Mouse (Mus musculus) adrenal gland, postnatal 10 days (tissue): Measurements from ENCODE around the gene Plac9a. TPM values are rescaled to one million over a fixed set of nuclear protein-coding genes. Genes with fewer than 3 reads are reported as not detected.
"Not testable (repeated sequence)": the region's sequence is repeated elsewhere in the genome, so short reads cannot be mapped to it uniquely, and the experiment has no call there.

Experiments used
- DNase-seq: peaks from one replicate; pipeline ENCODE4 v3.0.0; 2021; ENCODE audit warnings: mixed read lengths
- total RNA-seq, 2 experiments: library from RNA; stranded (reverse); gene quantifications; 2 replicates each; pipeline ENCODE4 v1.2.3; 2021

The Plac9a gene
- total RNA-seq, 2 experiments from 2014 or later = 2.6 to 5.2 TPM

DNA sequence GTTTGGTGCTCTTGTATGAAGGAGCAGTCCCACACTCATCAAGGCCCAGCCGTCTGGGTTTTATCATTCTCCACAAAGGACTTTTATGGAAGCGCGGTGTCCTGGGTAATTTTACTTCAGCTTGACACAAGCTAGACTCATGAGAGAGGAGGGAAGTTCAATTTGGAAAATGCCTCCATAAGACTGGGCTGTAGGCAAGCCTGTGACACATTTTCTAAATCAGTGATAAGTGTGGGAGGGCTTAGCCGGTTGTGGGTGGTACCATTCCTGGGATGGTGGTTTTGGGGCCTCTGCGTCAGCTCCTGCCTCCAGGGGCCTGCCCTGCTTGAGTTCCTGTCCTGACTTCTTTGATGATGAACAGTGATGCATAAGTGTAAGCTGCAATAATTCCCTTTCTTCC is 37.6 kb downstream of the Plac9a start:
- DNase-seq = no peak

DNA sequence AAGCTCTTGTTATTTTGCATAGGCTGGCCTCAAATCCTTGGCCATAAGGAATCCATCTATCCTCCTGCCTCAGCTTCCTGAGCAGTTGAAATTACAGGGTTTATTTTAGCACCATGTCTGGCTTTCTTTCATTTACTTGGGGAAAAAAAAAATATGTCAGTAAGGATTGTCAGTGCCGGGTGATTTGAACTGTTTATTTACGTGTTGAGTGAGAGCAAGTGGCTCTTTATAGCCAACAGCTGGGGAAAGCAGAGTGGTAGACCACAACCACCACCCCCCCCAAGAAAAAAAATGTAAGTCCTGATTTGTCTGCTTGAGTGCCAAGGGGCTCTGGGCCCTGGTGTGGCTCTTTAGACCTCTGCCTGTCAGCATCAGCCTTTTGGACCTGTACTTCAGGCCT is 39.2 kb downstream of the Plac9a start:
- no peak for DNase-seq

DNA sequence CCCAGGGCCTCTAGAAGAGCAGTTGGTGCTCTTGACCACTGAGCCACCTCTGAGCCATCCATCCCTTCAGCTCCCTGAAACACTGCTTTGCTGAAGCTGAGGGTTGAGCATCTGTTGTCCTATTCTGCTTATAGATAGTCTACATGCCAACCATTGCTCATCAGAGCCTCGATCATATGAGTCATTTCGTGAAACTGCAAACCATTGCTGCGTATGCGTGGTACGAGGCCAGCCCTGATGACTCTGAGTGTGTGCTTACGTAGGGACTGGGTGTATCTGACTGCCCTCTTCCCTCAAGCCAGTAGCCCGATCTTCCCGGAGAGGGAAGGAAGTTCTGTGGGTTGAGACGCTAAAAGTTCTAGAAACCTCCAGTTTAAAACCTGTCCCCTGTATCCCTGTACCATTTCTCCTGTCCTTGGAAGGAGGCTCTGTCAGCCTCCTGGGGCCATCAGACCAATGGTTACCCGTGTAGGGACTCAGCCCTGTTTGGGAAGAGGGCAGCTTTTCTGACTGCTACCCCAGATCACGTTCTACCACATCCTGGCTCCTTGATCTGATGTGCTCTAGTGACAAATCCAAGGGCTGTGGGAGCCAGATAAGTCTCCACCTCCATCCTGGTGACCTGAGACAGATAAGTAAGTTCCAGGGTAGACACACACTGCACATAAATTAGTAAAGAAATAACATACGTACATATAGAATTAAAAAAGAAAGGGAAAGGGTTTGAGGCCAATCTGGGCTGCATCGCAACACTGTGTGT is 40.9 kb downstream of the Plac9a start:
- no peak for DNase-seq

DNA sequence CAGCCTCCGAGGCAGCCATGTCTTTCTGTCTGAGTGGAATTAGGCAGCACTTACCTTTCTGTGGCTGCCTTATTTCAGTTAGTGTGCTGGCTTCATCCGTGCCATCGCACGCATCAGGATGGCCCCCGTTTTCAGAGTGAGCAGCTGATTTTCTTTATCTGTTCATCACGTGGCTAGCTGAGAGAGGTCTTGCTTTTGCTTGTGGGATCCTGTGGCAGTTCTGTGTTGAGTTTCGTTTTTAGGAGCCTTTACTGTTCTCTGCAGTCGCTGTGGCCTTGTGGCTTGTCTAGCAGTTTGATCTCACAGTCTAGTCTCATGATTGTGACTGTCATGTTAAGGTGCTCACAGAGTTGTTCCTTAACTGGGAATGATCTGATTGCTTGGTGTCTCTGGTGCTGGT is 45.0 kb downstream of the Plac9a start:
- DNase-seq = no peak

DNA sequence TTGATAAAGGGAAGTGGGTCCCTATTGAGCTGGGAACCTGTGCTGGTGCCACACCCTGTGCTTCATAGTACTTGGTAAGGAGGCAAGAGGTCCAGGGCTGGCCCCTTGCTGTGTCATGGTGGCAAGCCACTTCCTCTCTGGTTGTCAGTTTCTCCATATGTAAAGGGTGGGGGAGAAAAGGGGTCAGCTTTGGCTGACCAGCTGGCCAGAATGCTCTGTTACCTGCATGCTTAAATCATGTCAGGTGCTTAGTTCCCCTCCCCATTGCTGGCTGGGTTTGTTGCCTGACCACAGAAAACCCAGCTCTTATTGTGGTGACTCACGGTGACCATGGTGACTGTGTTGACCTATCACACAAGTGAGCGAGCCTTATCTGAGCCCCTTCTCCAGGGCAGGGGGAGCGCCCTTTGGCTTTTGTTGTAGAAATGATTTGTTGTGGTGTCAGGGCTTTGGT is 45.7 kb downstream of the Plac9a start:
- DNase-seq = no peak

DNA sequence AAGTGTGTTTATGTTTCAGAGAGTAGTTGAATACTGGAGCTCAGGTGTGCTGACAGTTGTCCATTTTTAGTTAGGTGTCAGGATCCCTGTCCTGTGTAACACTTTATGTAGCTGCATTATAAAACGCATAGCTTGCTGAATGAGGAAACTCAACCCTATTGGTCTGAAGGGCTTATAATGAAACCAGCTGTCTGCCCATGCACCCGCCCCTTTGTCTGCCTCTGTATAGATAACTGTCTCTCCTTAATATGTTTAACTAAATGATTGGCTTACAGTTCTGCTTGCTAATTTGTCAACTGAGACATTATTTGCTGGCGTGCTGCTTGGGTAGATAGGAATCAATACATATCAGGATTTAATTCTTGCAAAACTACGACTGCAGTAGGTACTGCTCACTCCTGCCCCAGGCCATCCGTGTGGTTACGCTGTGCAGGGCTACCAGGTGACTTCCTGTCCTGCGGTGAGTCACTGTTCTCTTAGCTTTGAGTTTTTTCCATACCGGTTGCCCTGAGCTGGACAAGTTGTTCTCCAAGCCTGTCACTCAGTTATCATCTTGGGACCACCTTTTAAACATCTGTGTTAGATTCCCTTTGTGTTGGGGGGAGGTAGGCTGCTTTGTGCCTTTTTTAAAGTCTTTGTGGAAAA is 47.5 kb downstream of the Plac9a start:
- DNase-seq = no peak

DNA sequence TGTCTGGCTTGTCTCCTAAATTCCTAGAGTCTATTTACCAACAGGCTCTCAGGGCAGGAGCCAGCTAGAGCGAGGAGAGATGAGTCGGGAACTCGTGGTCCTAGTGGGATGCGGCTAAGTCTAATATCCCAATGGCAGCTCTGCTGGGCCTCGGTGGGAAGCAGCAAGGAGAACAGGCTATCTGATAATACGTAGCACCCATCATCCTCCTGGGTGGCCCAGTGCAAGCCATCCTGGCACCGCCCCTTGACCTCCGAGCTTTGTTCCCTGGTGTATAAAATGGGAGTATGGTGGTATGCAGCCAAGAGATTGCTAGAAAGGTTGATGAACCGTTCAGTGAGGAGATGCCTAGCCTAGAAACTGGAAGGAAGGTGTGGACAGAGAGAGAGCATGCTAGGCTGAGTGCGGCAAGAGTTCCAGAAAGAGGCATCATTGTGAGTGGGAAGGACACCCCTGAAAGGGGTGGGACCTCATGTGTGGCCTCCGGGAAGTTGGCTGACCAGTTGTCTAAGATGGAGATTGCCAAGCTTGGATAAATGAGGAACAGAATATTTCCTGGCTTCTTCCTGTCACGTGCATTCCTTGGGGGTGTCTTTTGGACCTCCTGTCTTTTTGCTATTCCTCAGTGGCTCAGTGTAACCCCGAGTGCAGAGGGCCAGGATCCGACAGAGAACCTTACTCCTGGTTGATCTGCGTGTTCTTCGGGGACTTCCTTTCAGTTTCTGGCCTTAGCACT is 49.0 kb downstream of the Plac9a start:
- DNase-seq = no peak

DNA sequence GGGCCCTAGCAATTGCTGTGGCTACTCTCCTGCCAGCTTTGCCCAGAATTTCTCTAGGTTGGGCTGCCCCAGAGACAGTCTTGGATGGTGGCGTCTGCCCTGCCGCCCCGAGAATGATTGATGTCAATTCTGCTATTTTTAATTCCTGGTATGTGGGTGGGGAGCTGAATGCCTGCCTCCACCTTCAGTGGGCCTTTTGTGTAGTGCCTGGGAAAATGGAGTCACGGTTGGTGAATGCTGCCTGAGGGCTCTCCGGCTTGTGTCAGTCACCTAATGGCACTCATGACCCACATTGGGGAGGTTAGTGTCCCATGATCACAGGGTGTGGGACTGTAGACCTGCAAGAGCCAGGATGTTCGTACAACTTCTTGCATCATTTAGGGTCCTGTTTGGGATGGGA is 49.6 kb downstream of the Plac9a start:
- no peak for DNase-seq

DNA sequence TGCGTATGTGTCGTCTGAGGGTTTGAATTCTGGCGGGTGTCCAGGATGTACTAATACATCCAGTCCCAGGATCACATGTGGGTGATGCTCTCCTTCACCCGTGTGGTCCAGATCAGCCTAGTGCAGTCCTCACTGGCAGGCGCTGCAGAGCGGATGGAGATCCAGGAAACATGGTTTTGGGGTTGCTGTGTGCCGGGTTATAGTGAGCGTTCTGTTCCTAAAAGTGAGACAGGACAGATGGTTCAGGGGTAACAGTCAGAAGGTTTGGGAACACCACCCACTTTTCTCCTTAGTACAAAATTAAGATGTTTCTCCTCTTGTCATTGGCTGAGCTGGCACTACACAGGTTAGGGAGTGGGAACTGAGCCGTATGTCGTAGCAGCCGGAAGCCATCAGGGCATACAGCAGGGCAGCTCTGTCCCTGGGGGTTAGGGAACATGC is 50.8 kb downstream of the Plac9a start:
- no peak for DNase-seq

DNA sequence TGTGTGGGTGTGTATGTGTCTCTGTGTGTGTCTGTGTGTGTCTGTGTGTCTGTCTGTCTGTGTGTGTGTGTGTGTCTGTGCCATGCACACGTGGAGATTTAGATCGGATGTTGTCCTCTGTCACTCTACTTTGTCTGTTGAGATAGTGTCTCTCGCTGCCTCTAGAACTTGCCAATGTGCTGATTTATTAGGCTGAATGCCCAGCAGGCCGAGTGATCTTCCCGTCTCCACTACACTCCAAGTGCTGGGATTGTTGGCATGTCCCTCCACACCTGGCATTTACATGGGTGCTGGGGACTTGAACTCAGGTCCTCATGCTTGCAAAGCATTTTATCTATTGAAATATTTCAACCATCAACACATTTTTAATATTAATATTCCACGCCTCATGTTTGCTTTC is 51.7 kb downstream of the Plac9a start:
- no peak for DNase-seq

DNA sequence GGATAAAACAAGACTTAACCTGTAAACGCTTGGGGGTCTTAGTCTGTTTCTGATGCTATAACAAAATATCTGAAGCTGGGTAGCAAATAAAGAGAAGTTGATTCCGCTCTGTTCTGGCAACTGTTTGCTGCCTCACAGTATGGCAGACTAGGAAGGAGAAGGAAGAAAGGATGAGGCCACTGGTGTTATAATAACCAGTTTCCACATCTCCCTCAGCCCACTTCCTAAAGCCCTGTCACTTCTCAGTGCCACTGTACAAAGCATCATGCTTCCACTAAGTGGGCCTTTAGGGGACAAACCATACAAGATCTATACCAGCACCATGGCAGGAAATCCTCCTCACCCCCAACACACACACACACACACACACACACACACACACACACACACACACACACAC is 52.5 kb downstream of the Plac9a start:
- DNase-seq = no peak

DNA sequence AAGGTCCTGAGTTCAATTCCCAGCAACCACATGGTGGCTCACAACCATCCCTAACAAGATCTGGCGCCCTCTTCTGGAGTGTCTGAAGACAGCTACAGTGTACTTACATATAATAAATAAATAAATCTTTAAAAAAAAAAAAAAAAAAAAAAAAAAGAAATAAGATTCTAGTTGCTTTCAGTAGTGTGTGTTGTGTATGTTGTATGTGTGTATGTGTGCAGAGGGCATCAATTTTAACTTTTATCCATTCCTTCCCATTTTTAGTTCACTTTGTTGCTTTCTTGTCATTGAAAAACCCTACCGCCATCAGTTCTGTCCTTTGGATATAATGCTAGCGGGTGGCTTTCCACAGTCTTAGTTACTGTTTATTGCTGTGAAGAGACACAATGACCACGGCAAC is 54.2 kb downstream of the Plac9a start:
- not testable (repeated sequence) for DNase-seq

DNA sequence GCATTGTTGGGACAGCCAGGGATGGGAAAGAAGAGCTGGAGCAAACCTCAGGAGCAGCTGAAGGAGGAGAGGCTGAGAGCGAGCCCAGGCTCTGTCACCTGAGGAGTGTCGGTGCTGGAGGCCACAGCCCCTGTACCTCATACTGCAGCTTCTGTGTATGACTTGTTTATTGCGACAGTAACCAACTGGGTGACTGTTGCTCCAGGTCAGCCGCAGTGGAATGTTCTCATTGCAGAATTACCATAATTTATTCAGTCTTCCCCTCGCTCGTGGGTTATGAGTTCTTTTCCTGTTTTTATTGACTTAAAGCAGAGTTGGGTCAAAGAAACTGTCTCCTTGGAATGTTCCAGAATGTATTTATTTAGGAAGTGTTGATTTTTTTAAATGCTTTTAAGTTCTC is 54.7 kb downstream of the Plac9a start:
- DNase-seq = no peak

DNA sequence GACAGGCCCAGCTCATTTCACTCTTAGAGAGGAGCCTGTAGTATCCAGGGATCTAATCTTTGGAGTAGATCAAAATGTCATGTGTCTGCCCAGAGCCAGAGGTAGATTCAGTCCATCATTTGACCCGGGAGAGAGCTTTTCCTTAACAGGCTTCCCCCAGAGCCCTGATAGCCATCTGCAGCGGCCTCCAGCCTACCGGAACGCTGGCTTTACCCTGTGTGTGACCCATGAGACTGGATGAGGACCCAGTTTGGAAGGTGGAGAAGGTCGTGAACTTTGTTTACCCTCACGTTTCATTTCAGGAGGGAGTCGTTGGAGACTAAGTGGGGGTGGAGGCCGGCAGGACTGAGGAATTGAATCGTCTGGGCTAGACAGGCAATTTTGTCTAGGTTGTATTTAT is 55.2 kb downstream of the Plac9a start:
- no peak for DNase-seq

DNA sequence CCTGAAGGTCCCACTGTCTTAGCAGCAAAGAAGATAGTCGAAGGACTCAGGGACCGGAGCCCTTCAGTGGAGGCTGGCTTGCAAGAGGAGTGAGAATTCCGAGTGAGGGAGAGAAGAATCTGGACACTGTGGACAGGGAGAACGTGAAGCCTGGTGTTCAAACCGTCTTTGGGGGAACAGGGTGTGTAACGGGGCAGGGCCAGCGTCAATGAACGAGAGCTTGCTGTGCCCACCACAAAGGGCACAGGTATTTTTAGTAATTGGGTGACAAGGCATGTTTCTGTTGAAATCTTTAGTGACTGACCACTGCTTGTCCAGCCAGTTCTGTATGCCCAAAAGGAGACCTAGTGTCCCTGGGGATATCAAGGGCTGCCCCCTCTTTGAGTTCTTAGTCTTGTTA is 56.4 kb downstream of the Plac9a start:
- no peak for DNase-seq

DNA sequence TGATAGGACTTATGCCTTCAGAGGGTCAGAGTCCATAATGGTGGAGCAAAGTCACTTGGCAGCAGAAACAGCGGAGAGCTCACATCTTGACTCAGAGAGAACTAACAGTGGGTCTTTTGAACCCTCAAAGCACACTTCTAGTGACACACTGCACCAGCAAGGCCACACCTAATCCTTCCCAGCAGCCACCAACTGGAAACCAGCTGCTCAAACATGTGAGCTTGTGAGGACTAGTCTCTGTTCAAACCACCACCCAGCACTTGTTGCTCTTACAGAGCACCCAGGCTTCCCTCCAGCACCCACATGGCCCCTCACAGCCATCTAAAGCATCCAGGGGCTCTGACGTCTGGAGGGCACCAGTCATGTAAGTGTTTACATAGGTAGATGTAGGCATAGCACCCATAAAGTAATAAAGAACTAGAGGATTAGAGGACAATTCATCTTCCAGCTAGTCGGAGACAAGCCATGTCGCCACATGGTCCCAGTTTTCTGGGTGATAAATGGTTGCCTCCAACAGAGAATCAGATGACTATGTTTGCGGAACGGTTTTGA is 57.0 kb downstream of the Plac9a start:
- no peak for DNase-seq

DNA sequence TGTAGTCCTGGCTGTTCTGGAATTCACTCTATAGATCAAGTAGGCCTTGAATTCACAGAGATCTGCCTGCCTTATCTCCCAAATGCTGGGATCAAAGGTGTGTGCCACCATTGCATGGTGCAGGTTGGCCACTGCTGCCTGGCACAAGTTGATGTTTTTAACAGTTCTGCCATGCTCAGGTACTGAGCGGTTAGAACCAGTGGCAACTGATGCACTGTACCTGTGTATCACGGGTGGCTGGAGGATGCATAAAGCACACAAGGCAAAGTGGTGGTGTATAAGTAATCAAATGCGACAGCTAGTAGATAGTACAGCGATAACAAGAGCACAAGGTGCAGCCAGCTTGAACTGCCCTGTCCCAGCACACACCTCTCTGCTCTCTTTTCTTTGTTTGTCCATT is 58.5 kb downstream of the Plac9a start:
- DNase-seq = no peak

DNA sequence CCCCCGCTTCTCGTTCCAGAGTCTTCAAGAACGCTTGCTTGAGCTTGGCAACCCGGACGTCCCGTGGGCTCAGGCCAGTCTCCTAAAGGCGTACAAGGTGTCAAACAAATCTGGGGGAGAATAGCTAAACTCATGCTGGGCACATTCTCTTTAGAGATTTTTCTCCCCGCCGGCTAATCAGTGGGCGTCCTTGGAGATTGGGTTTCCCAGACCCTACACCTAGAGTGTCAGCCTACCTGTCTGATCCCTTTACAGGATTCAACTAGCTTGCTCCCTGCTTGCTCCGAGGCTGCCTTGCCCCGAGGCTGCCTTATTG is 60.3 kb downstream of the Plac9a start:
- no peak for DNase-seq

DNA sequence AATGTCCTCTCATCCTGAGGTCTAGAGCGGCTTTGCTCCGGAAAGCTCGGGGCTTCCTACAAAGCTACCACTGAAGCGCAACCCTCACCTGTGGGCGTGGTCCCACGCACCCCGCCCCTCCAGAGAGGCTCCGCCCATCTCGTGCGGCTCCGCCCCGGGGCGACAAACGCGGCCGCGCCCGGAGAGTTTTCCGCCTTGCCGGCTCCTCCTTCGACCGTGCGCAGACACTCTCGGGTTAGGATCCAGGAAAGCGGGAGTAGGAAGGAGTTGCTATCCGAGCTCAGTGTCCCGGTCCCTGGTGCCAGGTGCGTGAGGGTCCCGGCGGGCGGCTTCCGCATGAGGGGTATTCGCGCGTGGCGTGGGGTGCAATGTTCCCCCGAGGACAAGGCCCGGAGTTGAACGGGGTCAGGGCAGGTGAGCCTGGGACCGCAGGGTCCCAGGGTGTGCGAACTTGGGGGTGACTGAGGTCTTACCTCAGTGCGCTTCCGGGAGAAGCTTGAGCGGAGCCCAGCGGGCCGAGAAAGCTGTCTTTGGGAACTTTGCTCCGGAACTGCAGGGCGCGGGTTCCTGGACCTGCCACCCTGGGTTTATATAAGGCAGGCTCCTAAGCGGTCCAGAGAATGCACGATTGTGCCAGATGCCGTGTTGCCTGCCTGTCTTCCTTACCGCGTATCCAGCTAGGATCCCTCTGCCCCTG is 60.8 kb downstream of the Plac9a start, which contains the start of gene Anxa11:
TSS of gene Anxa11 (plus strand) at position 166 of the 697 bp plus-strand sequence.
- peak; percentile 93 for DNase-seq

DNA sequence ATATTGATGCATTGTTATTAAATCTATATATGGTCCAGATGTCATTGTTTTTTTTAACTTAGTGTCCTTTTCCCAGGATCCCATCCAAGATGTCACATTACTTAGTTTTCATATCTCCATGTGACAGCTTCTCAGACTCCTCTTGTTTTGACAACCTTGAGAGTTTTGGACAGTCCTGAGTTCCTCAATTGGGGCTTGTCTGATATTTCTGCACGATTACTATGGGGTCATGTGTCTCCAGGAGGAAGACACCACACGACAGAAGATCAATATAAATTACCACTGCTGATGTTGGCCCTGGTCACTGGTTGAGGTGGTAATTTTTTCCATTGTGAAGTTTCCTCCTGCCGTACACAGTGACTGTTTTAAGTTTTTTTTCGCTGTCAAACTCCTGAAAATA is 61.3 kb downstream of the Plac9a start:
- DNase-seq = no peak

DNA sequence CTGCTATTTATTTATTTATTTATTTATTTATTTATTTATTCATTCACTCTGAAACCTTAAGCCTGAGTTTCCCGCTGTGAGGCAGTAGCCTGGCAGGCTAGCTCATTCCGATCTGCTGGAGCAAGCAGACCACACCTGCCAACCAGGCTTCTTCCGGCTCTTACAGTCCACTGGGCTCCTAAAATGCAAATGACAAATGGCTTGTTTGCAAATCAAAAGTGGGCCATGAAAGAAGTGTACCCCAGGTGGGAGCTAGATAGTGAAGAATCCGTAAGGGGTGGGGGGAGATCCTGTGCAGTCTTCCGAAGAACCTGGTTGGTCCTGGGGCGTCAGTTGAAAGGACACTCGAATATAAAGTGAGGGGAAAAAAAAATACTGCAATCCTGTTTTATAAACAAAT is 61.9 kb downstream of the Plac9a start:
- DNase-seq = no peak

DNA sequence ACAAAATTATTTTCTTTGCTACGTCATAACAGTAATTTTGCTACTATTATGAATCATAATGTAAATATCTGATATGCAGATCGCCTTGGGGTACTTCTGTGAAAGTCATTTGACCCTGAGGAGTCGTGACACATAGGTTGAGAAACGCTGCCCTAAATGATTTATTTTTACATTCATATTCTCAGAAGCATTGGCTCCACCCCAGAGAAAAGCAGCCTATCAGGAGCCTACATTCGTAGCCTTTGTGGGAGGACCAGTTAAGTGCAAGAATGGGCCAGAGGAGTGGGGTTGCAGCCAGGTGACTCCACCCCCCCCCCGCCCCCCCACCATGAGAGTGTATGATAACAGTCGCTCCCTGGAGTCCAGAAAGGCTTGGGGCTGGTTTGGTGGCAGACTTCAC is 63.1 kb downstream of the Plac9a start:
- peak; percentile 32 for DNase-seq

DNA sequence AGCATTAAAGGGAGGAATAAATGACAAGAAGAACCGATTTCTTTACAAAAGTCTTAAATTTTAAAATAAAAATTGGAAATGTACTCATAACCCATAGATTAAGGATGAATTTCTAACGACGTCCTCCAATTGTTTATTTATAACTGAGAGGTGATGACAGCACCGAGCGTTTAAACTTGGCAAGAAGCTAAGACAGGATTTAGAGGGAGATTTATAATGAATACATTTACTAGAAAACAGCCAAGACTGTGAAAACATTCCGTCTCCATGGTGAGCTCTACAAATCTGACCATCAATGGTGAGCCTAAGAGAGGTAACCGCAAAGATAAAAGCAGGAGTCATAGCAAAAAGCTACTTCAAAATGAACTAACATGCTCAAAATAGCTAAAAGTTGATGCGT is 64.5 kb downstream of the Plac9a start:
- no peak for DNase-seq
